Mouse (Mus musculus): ENCODE measurements around the gene Zfp428. TPM values are rescaled to one million over a fixed set of nuclear protein-coding genes. Genes with fewer than 3 reads are reported as not detected.

The Zfp428 gene
- total RNA-seq, 1 experiment = 114 TPM

DNA sequence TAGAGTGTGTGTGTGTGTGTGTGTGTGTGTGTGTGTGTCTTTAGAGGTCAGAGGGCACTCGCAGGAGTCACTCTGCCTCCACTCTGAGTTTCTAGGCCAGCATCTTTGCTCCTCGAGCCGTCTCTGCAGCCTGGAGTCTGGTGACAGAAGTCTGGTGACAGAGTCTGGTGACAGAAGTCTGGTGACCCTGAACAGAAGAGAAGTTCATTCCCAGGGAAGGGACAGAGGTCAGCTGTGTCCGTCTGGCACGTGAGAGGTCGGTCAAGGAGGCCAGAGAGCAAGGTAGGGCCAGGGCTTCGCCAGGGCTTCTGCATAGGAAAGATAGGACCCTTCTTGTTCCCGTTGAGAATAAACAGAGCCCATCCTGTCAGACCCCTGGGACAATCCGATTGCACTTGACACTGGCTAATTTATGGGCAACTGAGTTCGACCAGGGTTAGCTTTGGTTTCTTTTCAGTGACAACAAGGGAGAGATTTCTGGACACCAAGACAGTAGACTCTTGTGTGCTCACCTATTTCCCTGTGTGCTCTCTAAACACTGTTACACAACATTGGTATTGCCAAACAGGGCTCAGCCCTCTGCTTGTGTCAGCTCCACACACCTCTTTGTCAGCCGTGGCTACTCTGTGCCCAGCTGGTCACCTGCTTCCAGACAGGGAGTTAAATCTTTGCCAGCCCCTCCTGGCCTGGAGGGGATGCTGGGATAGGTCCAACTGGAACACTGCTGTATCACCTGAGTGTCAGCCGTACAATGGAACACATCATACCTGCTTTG, 45.4 kb downstream of the Zfp428 start:
- TF ChIP-seq MAFK (IDR thresholded peaks at IDR 0.05; ENCODE audit: insufficient read depth, low read depth, low read length) (no peak), CHD2 (IDR thresholded peaks at IDR 0.05; ENCODE audit: low read depth, low read length) (no peak), HCFC1 (IDR thresholded peaks at IDR 0.05; ENCODE audit: borderline replicate concordance, insufficient read depth, low read length) (no peak), ZC3H11A (IDR thresholded peaks at IDR 0.05; ENCODE audit: borderline replicate concordance, low read depth, low read length) (no peak), ZNF384 (IDR thresholded peaks at IDR 0.05; ENCODE audit: low read depth, low read length) (no peak)
- in situ Hi-C loops (cut with MboI; ENCODE audit: low sequenced_read_pairs in 2 of 2, unreplicated experiment in 2 of 2) = no loop called here
- Histone ChIP-seq H3K4me3 (ENCODE audit: insufficient read depth in 1 of 2, low read depth in 1 of 2, low read length in 2 of 2, poor library complexity in 1 of 2, severe bottlenecking in 1 of 2) (no peak overlapping the region), H3K36me3 (ENCODE audit: control insufficient read depth, insufficient read depth, low read length, poor library complexity, severe bottlenecking) (peaks cover 39% of the 10 kb centered on the region), H3K9me3 (ENCODE audit: control insufficient read depth, insufficient read depth, low read depth, low read length) (no peaks in the 10 kb centered on the region), H3K27ac (ENCODE audit: insufficient read depth, low read depth, low read length, poor library complexity, severe bottlenecking) (no peak overlapping the region), H3K4me1 (ENCODE audit: control insufficient read depth in 2 of 2, insufficient read depth in 2 of 2, low read length in 2 of 2, poor library complexity in 1 of 2) (peaks cover 0 to 8% of the 10 kb centered on the region in 2 experiments; a peak in 2 of 4 replicates), H3K9ac (ENCODE audit: insufficient read depth, low read depth, low read length, poor library complexity, severe bottlenecking) (no peak overlapping the region)
- no peak for DNase-seq (ENCODE audit: low read depth, low spot score)

DNA sequence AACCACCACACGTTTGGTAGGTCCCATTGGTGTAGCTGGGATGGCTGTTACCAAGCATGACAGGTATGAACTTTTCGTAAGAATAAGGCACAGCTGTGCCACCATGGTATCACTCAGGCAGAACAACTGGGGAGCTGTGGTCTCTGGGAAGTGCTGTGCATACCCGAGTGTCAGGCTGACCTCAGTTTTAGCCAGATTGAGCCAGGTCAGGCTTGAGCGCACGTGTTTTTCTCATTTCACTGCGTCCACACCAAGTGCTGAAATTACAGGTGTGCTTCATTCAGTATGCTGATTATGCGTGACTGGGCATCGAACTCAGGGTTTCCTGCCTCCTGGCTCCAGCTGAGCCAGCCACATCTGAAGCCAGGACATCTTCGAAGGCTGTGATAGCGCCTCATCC, 49.0 kb downstream of the Zfp428 start:
- Histone ChIP-seq H3K4me3 (ENCODE audit: insufficient read depth in 1 of 2, low read depth in 1 of 2, low read length in 2 of 2, poor library complexity in 1 of 2, severe bottlenecking in 1 of 2) (no peak overlapping the region), H3K9ac (ENCODE audit: insufficient read depth, low read depth, low read length, poor library complexity, severe bottlenecking) (no peak overlapping the region), H3K9me3 (ENCODE audit: control insufficient read depth, insufficient read depth, low read depth, low read length) (no peaks in the 10 kb centered on the region), H3K4me1 (ENCODE audit: control insufficient read depth in 2 of 2, insufficient read depth in 2 of 2, low read length in 2 of 2, poor library complexity in 1 of 2) (peaks cover 0 to 5% of the 10 kb centered on the region in 2 experiments; a peak in 2 of 4 replicates), H3K36me3 (ENCODE audit: control insufficient read depth, insufficient read depth, low read length, poor library complexity, severe bottlenecking) (peaks cover 38% of the 10 kb centered on the region), H3K27ac (ENCODE audit: insufficient read depth, low read depth, low read length, poor library complexity, severe bottlenecking) (no peak overlapping the region)
- DNase-seq (ENCODE audit: low read depth, low spot score) = no peak
- TF ChIP-seq ZNF384 (IDR thresholded peaks at IDR 0.05; ENCODE audit: low read depth, low read length) (no peak), CHD2 (IDR thresholded peaks at IDR 0.05; ENCODE audit: low read depth, low read length) (no peak), HCFC1 (IDR thresholded peaks at IDR 0.05; ENCODE audit: borderline replicate concordance, insufficient read depth, low read length) (no peak), MAFK (IDR thresholded peaks at IDR 0.05; ENCODE audit: insufficient read depth, low read depth, low read length) (no peak), ZC3H11A (IDR thresholded peaks at IDR 0.05; ENCODE audit: borderline replicate concordance, low read depth, low read length) (no peak)
- in situ Hi-C loops (cut with MboI; ENCODE audit: low sequenced_read_pairs in 2 of 2, unreplicated experiment in 2 of 2) = no loop called here

DNA sequence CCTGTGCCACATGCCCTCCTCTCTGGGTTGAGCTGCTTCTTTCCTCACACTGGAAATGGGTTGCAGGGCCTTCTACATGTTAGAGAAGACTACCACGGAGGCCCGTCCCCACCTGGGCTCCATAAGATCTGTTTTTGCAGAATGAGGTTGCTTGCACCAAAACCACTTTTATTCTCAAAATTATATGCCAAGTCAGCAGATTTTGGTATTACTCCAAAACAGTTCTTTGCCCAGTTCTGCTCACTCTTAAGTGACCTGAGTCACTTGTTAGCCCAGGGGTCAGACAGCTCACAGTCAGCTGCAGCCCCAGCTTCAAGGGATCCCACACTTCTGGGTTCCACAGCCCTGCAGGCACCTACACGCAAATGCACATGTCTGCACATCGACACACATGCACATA, 54.6 kb downstream of the Zfp428 start:
- in situ Hi-C loops (cut with MboI; ENCODE audit: low sequenced_read_pairs in 2 of 2, unreplicated experiment in 2 of 2) = no loop called here
- Histone ChIP-seq H3K4me1 (ENCODE audit: control insufficient read depth in 2 of 2, insufficient read depth in 2 of 2, low read length in 2 of 2, poor library complexity in 1 of 2) (peaks cover 0 to 12% of the 10 kb centered on the region in 2 experiments; a peak in 1 of 4 replicates), H3K27ac (ENCODE audit: insufficient read depth, low read depth, low read length, poor library complexity, severe bottlenecking) (no peak overlapping the region), H3K4me3 (ENCODE audit: insufficient read depth in 1 of 2, low read depth in 1 of 2, low read length in 2 of 2, poor library complexity in 1 of 2, severe bottlenecking in 1 of 2) (no peak overlapping the region), H3K9ac (ENCODE audit: insufficient read depth, low read depth, low read length, poor library complexity, severe bottlenecking) (no peak overlapping the region), H3K36me3 (ENCODE audit: control insufficient read depth, insufficient read depth, low read length, poor library complexity, severe bottlenecking) (peaks cover 29% of the 10 kb centered on the region), H3K9me3 (ENCODE audit: control insufficient read depth, insufficient read depth, low read depth, low read length) (no peaks in the 10 kb centered on the region)
- TF ChIP-seq MAFK (IDR thresholded peaks at IDR 0.05; ENCODE audit: insufficient read depth, low read depth, low read length) (peak; percentile 98), CHD2 (IDR thresholded peaks at IDR 0.05; ENCODE audit: low read depth, low read length) (no peak)
- no peak for DNase-seq (ENCODE audit: low read depth, low spot score)

DNA sequence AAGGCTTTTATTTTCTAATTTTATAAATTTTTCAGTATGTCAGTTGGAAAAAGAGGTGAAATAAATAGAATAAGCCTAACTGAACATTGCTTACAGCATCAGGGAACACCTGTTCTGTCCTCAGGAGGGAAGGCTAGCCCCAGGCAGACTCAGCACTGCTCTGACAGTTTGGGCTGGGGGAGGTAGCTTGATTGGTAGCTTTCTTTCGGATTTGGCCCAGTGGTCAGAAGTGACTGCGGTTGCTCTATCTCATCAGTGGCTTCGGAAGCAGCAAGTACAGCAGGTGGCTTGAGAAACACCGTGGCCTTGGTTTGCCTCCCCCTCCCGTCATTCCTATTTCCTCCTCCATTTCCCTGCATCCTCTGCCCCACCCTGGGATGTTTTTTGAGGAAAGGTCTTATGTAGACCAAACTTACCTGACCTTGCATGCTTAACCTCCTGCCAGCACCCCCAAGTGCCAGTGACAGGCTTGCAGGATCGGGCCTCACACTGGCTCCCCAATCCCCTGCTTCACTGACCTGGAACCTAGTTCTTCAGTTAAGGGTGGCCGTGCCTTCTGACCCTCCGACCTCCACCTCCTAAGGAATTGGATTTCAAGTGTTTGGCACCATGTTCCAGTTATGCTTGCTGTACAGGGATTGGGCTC, 56.5 kb downstream of the Zfp428 start:
- peaks cover 0 to 12% of the 10 kb centered on the region in 2 experiments; a peak in 1 of 4 replicates for H3K4me1 ChIP-seq (ENCODE audit: control insufficient read depth in 2 of 2, insufficient read depth in 2 of 2, low read length in 2 of 2, poor library complexity in 1 of 2)
- no peak overlapping the region for H3K9ac ChIP-seq (ENCODE audit: insufficient read depth, low read depth, low read length, poor library complexity, severe bottlenecking)
- H3K4me3 ChIP-seq (ENCODE audit: insufficient read depth in 1 of 2, low read depth in 1 of 2, low read length in 2 of 2, poor library complexity in 1 of 2, severe bottlenecking in 1 of 2) = no peak overlapping the region
- in situ Hi-C loops (cut with MboI; ENCODE audit: low sequenced_read_pairs in 2 of 2, unreplicated experiment in 2 of 2) = no loop called here
- no peaks in the 10 kb centered on the region for H3K9me3 ChIP-seq (ENCODE audit: control insufficient read depth, insufficient read depth, low read depth, low read length)
- TF ChIP-seq HCFC1 (IDR thresholded peaks at IDR 0.05; ENCODE audit: borderline replicate concordance, insufficient read depth, low read length) = no peak
- peaks cover 43% of the 10 kb centered on the region for H3K36me3 ChIP-seq (ENCODE audit: control insufficient read depth, insufficient read depth, low read length, poor library complexity, severe bottlenecking)
- no peak for DNase-seq (ENCODE audit: low read depth, low spot score)
- H3K27ac ChIP-seq (ENCODE audit: insufficient read depth, low read depth, low read length, poor library complexity, severe bottlenecking) = no peak overlapping the region

All from ES-E14 (cell line).